21 mouse cellular contexts compared by ENCODE assay signal in the genomic region with DNA sequence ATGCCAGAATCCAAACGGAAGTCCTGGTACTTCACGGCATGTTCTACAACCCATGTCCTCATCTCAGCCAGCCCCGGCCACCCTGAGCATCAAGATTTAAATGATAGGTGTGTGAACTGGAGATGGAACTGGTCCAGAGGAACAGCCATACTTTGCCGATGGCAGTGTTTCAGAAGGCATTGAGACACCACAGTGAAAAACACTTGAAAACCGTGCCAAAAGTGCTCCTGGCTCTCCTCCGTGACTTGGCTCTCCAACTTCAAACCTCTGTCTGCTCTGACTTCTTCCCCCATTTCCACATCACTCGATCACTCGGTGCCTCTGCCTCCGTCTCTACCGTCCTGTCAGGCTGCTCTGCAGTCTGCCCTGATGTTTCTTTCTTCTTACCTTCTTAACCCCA. TPM values are rescaled to one million over a fixed set of nuclear protein-coding genes. Genes with fewer than 3 reads are reported as not detected.
"Had no signal": no experiment of that assay in that cellular context is flagged by ENCODE, and none has a peak within 500 bp of the region (broad histone marks: within the 10 kb centered on the region; RNA-seq: fewer than 3 reads in every experiment).

No protein-coding gene starts in this region.

- H3K4me1 ChIP-seq: limb, embryonic 10.5 days; midbrain, embryonic 12.5 days; neural tube, embryonic 13.5 days had no signal

- H3K9ac ChIP-seq: liver, embryonic 15.5 days; midbrain, embryonic 12.5 days; neural tube, embryonic 13.5 days had no signal

- H3K36me3 ChIP-seq: limb, embryonic 10.5 days; liver, embryonic 15.5 days; midbrain, embryonic 12.5 days; neural tube, embryonic 13.5 days had no signal

- H3K4me2 ChIP-seq: liver, embryonic 15.5 days; midbrain, embryonic 12.5 days; neural tube, embryonic 13.5 days had no signal

- H3K27ac ChIP-seq: left cerebral cortex, adult 2 months; limb, embryonic 10.5 days; macrophage; midbrain, embryonic 12.5 days; neural tube, embryonic 13.5 days had no signal

- H3K27me3 ChIP-seq: midbrain, embryonic 12.5 days; neural tube, embryonic 13.5 days had no signal

- DNase-seq: kidney, postnatal 25 days; lung, adult 2 months; lung, postnatal 10 days; retina, postnatal 1 day; right cerebral cortex, postnatal 4 days; spleen, adult 18-20 months; thymus, adult 2 months; thymus, postnatal 36 days had no signal

- H3K4me3 ChIP-seq: left cerebral cortex, adult 2 months; limb, embryonic 10.5 days; liver, embryonic 15.5 days; midbrain, embryonic 12.5 days; neural tube, embryonic 13.5 days had no signal

- ATAC-seq: midbrain, embryonic 16.5 days had no signal

- H3K9me3 ChIP-seq: limb, embryonic 10.5 days; midbrain, embryonic 12.5 days; neural tube, embryonic 13.5 days had no signal

RNA-seq across cellular contexts. Expression of gene Defb30, which starts 10.6 kb away (rescaled TPM):
- total RNA-seq: layer of hippocampus, postnatal 25 days; left cerebral cortex, adult 2 months; left cerebral cortex, postnatal 14 days; megakaryocyte-erythroid progenitor cell, adult 5-6 weeks had no signal
- polyA plus RNA-seq: kidney, embryonic 16.5 days; limb, embryonic 10.5 days; limb, embryonic 14.5 days; liver, embryonic 15.5 days; lung, adult 2 months; macrophage; midbrain, embryonic 12.5 days; midbrain, embryonic 16.5 days; neural tube, embryonic 13.5 days; stomach, embryonic 14.5 days; thymus, adult 2 months had no signal

RNA-seq across cellular contexts. Expression of gene Defb42, which starts 13.6 kb away (rescaled TPM):
- total RNA-seq: left cerebral cortex, adult 2 months; left cerebral cortex, postnatal 14 days had no signal
- polyA plus RNA-seq: limb, embryonic 10.5 days; liver, embryonic 15.5 days; macrophage; midbrain, embryonic 12.5 days; midbrain, embryonic 16.5 days; neural tube, embryonic 13.5 days; stomach, embryonic 14.5 days had no signal

RNA-seq across cellular contexts. Expression of gene Defb43, which starts 48.8 kb away (rescaled TPM):
- total RNA-seq: layer of hippocampus, postnatal 25 days; left cerebral cortex, adult 2 months; left cerebral cortex, postnatal 14 days; megakaryocyte-erythroid progenitor cell, adult 5-6 weeks had no signal
- polyA plus RNA-seq: kidney, embryonic 16.5 days; limb, embryonic 10.5 days; limb, embryonic 14.5 days; liver, embryonic 15.5 days; lung, adult 2 months; macrophage; midbrain, embryonic 12.5 days; midbrain, embryonic 16.5 days; neural tube, embryonic 13.5 days; stomach, embryonic 14.5 days; thymus, adult 2 months had no signal
